Mouse (Mus musculus): ENCODE results near the gene Pdzd4.

Gene Pdzd4

GRCm38 (mm10) chrX:73824185-73825151 is at the start of gene Pdzd4:
Pdzd4 (minus strand) TSS chrX:73824969.
- DNase-seq (ENCODE audit: low read depth), result no peak

- DNase-seq (ENCODE audit: low read depth), result no peak
Measured at GRCm38 (mm10) chrX:73871956-73872355, 47.2 kb upstream of the Pdzd4 start.

GRCm38 (mm10) chrX:73871474-73871873 is 46.7 kb upstream of the Pdzd4 start:
- no peak for DNase-seq (ENCODE audit: low read depth)

- peak; percentile 39 for DNase-seq (ENCODE audit: low read depth)
Measured at GRCm38 (mm10) chrX:73869334-73869733, 44.6 kb upstream of the Pdzd4 start.

- DNase-seq (ENCODE audit: low read depth), result no peak
Measured at GRCm38 (mm10) chrX:73867852-73868251, 43.1 kb upstream of the Pdzd4 start.

GRCm38 (mm10) chrX:73867256-73867655 is 42.5 kb upstream of the Pdzd4 start:
- no peak for DNase-seq (ENCODE audit: low read depth)

GRCm38 (mm10) chrX:73864692-73865091 is 39.9 kb upstream of the Pdzd4 start:
- DNase-seq (ENCODE audit: low read depth), result no peak

- no peak for DNase-seq (ENCODE audit: low read depth)
Measured at GRCm38 (mm10) chrX:73855087-73855408, 30.3 kb upstream of the Pdzd4 start.

- DNase-seq (ENCODE audit: low read depth), result no peak
Measured at GRCm38 (mm10) chrX:73854326-73855086, 29.7 kb upstream of the Pdzd4 start.

GRCm38 (mm10) chrX:73836691-73837090 is 11.9 kb upstream of the Pdzd4 start:
- DNase-seq (ENCODE audit: low read depth), result no peak

GRCm38 (mm10) chrX:73835731-73836130 is 11.0 kb upstream of the Pdzd4 start:
- no peak for DNase-seq (ENCODE audit: low read depth)

GRCm38 (mm10) chrX:73823747-73824146 is 1.0 kb downstream of the Pdzd4 start:
- no peak for DNase-seq (ENCODE audit: low read depth)

- peak; percentile 73 for DNase-seq (ENCODE audit: low read depth)
Measured at GRCm38 (mm10) chrX:73816596-73817314, 8.0 kb downstream of the Pdzd4 start.

GRCm38 (mm10) chrX:73815072-73815471 is 9.7 kb downstream of the Pdzd4 start:
- no peak for DNase-seq (ENCODE audit: low read depth)

- no peak for DNase-seq (ENCODE audit: low read depth)
Measured at GRCm38 (mm10) chrX:73805814-73806213, 19.0 kb downstream of the Pdzd4 start.

GRCm38 (mm10) chrX:73798502-73798901 is 26.3 kb downstream of the Pdzd4 start:
- DNase-seq (ENCODE audit: low read depth), result peak; percentile 75

- DNase-seq (ENCODE audit: low read depth), result no peak
Measured at GRCm38 (mm10) chrX:73797511-73797910, 27.3 kb downstream of the Pdzd4 start.

GRCm38 (mm10) chrX:73793505-73793904 is 31.3 kb downstream of the Pdzd4 start:
- no peak for DNase-seq (ENCODE audit: low read depth)

- DNase-seq (ENCODE audit: low read depth), result no peak
Measured at GRCm38 (mm10) chrX:73793039-73793438, 31.7 kb downstream of the Pdzd4 start.

GRCm38 (mm10) chrX:73788501-73788900 is 36.3 kb downstream of the Pdzd4 start:
- DNase-seq (ENCODE audit: low read depth), result no peak

- no peak for DNase-seq (ENCODE audit: low read depth)
Measured at GRCm38 (mm10) chrX:73787225-73787558, 37.6 kb downstream of the Pdzd4 start.

- peak; percentile 98 for DNase-seq (ENCODE audit: low read depth)
Measured at GRCm38 (mm10) chrX:73786364-73787224, 38.2 kb downstream of the Pdzd4 start, which contains the start of the genes Idh3g and Ssr4. Idh3g (minus strand) TSS chrX:73786897. Ssr4 (plus strand) TSS chrX:73787028.
